In genomic region chr1:137873628-137874027, GRCm38 (mm10) we compare ENCODE assay signal across 19 mouse cellular contexts.
A peak's percentile ranks its signal among the peaks of the same experiment; 100 is the strongest.
DNase-seq lines count a peak whose midpoint lies in the region; ATAC-seq lines count a peak whose summit lies in the region.
"Had no signal": no experiment of that assay in that cellular context is flagged by ENCODE, and none has a peak within 500 bp of the region (broad histone marks: within the 10 kb centered on the region; RNA-seq: fewer than 3 reads in every experiment).

No protein-coding gene starts in this region.

- intact Hi-C loops in gastrocnemius, postnatal 14 days (cut with DNase I; ENCODE audit: low total_unique reads) = no loop called here

- ATAC-seq in granulocyte monocyte progenitor cell, adult 5-6 weeks (replicated peaks; ENCODE audit: poor library complexity, severe bottlenecking) = peak; percentile 67
- ATAC-seq in megakaryocyte, adult 5-6 weeks (ENCODE audit: poor library complexity, severe bottlenecking) = peak; percentile 69
- 0 out of 2 replicates have a peak, but pooled peaks have one; percentile 29 for ATAC-seq in megakaryocyte progenitor cell, adult 5-6 weeks (replicated peaks; ENCODE audit: poor library complexity)
- ATAC-seq: activated CD4-positive, CD25-positive, alpha-beta regulatory T cell, adult 4 months; CD4-positive, CD25-positive, alpha-beta regulatory T cell, adult 4 months; Patski had no signal

- no peak for DNase-seq in adrenal gland, postnatal 36 days
- no peak for DNase-seq in spleen, adult 12 weeks (ENCODE audit: low spot score)
- DNase-seq in gastrocnemius, postnatal 14 days = no peak
- DNase-seq: adrenal gland, adult 2 months; adrenal gland, adult 8-10 months; adrenal gland, postnatal 10 days; adrenal gland, postnatal 14 days; adrenal gland, postnatal 25 days; B cell, adult 2 months; cerebellum, adult 11 months; cerebellum, adult 11-12 months; cerebellum, adult 18-20 months; cerebellum, adult 2 months had no signal
